Mouse (Mus musculus) v-Abl transformed pro-B cells (cell line): ENCODE measurements at regions not wholly inside any gene's neighbourhood (a gene's known extent, or its start where the extent isn't known, plus 50 kb on each side); places are given as distances from the start of the nearest gene placed in this dataset.

ENCODE experiments used
- in situ Hi-C, 2 experiments: fragments of 400-800 bp; cut with MboI; formaldehyde crosslinking; loops; one replicate each; pipeline ENCODE4 v1.15.1; 2025; ENCODE audit not compliant: unreplicated experiment in 2 of 2

- in situ Hi-C loops: no loop called here
These were observed 1008.2 kb downstream of the Sis start for GRCm38 (mm10) chr3:71959441-71959840.

GRCm38 (mm10) chr3:71919865-71920264 lies 1047.8 kb downstream of the Sis start:
- in situ Hi-C loops: loop anchor here in 1 of 2 experiments (25.0 kb wide), 1 partner anchor 1808 kb away; no protein-coding TSS in a partner anchor

GRCm38 (mm10) chr3:71913783-71914182 lies 1053.9 kb downstream of the Sis start:
- in situ Hi-C loops: loop anchor here (5.0 to 25.0 kb wide), 3 partner anchors 1134 to 1801 kb away; no protein-coding TSS in a partner anchor

- in situ Hi-C loops: loop anchor here in 1 of 2 experiments (25.0 kb wide), 1 partner anchor 1797 kb away; no protein-coding TSS in a partner anchor
These were observed 1058.4 kb downstream of the Sis start for GRCm38 (mm10) chr3:71909242-71909641.

- in situ Hi-C loops: no loop called here
These were observed 1103.0 kb downstream of the Sis start for GRCm38 (mm10) chr3:71864670-71865069.

GRCm38 (mm10) chr3:71836111-71836510 lies 1131.6 kb downstream of the Sis start:
- in situ Hi-C loops: no loop called here
